Mouse (Mus musculus) neutrophil, adult 5-6 weeks (primary cell): ENCODE measurements around the gene Dhrs9. TPM values are rescaled to one million over a fixed set of nuclear protein-coding genes. Genes with fewer than 3 reads are reported as not detected.
A peak's percentile ranks its signal among the peaks of the same experiment; 100 is the strongest.
"Not testable (repeated sequence)": the region's sequence is repeated elsewhere in the genome, so short reads cannot be mapped to it uniquely, and the experiment has no call there.

Experiments used
- ATAC-seq: fragments of 151-379, 151-347 bp; 2 replicates; pipeline ENCODE4 v1.8.0; 2017; ENCODE audit warnings: mild to moderate bottlenecking, moderate TSS enrichment; ENCODE audit not compliant: insufficient number of reproducible peaks, poor library complexity, low FRiP score, severe bottlenecking; ENCODE audit errors: extremely low read depth
- total RNA-seq: library from RNA; stranded (forward); fragments of 200-1000 nt; gene quantifications from 2 replicates; pipeline ENCODE4 v1.2.3, GENCODE M21; 2017

The Dhrs9 gene
- total RNA-seq: 107 and 115 TPM in 2 replicates

GRCm38 (mm10) chr2:69380281-69380680 lies at the start of gene Dhrs9:
Gene Dhrs9, plus strand, starts transcription at chr2:69380445.
- peak; percentile 90 for ATAC-seq

GRCm38 (mm10) chr2:69331523-69331922 lies 48.7 kb upstream of the Dhrs9 start:
- ATAC-seq: not testable (repeated sequence)

- no peak for ATAC-seq
Observed at GRCm38 (mm10) chr2:69341506-69341905, 38.7 kb upstream of the Dhrs9 start.

GRCm38 (mm10) chr2:69342496-69343221 lies 37.6 kb upstream of the Dhrs9 start, which contains the start of gene Abcb11:
Gene Abcb11, minus strand, starts transcription at chr2:69342616.
- ATAC-seq: no peak

GRCm38 (mm10) chr2:69355402-69355801 lies 24.8 kb upstream of the Dhrs9 start:
- peak; percentile 100 for ATAC-seq

- ATAC-seq: no peak
Observed at GRCm38 (mm10) chr2:69364831-69365230, 15.4 kb upstream of the Dhrs9 start.

- ATAC-seq: no peak
Observed at GRCm38 (mm10) chr2:69365275-69365674, 15.0 kb upstream of the Dhrs9 start.

- no peak for ATAC-seq
Observed at GRCm38 (mm10) chr2:69376780-69377179, 3.5 kb upstream of the Dhrs9 start.

- no peak for ATAC-seq
Observed at GRCm38 (mm10) chr2:69379801-69380200, 444 bp upstream of the Dhrs9 start.

- peak; percentile 58 for ATAC-seq
Observed at GRCm38 (mm10) chr2:69381740-69382139, 1.5 kb downstream of the Dhrs9 start.

- peak; percentile 67 for ATAC-seq
Observed at GRCm38 (mm10) chr2:69382838-69383237, 2.6 kb downstream of the Dhrs9 start.

- no peak for ATAC-seq
Observed at GRCm38 (mm10) chr2:69386118-69386871, 6.0 kb downstream of the Dhrs9 start.

- peak; percentile 39; the same call in 1 of the 2 replicates for ATAC-seq
Observed at GRCm38 (mm10) chr2:69393947-69394346, 13.7 kb downstream of the Dhrs9 start.

- no peak for ATAC-seq
Observed at GRCm38 (mm10) chr2:69395597-69396248, 15.5 kb downstream of the Dhrs9 start.

GRCm38 (mm10) chr2:69396760-69397435 lies 16.7 kb downstream of the Dhrs9 start:
- ATAC-seq: no peak

GRCm38 (mm10) chr2:69400866-69401604 lies 20.8 kb downstream of the Dhrs9 start:
- ATAC-seq: no peak

- ATAC-seq: no peak
Observed at GRCm38 (mm10) chr2:69401891-69402290, 21.6 kb downstream of the Dhrs9 start.

- no peak for ATAC-seq
Observed at GRCm38 (mm10) chr2:69402309-69402708, 22.1 kb downstream of the Dhrs9 start.
